Mouse (Mus musculus) stomach, embryonic 14.5 days (tissue): ENCODE measurements at regions not wholly inside any gene's neighbourhood (a gene's known extent, or its start where the extent isn't known, plus 50 kb on each side); places are given as distances from the start of the nearest gene placed in this dataset.

Source experiments
- ATAC-seq: fragments of 200-750 bp; cut with Nextera tagmentation; 2 replicates; pipeline ENCODE4 v1.8.0; 2017; ENCODE audit warnings: low read depth, moderate TSS enrichment; ENCODE audit not compliant: insufficient number of reproducible peaks, insufficient read depth, low FRiP score
- H3K27ac ChIP-seq: fragments of 300-500 bp; sonication (generic); 2 replicates; pipeline ENCODE4 v1.5.1; 2014; ENCODE audit warnings: mild to moderate bottlenecking, low read length, moderate library complexity, mixed read lengths
- H3K27me3 ChIP-seq: fragments of 300-500 bp; sonication (generic); 2 replicates; pipeline ENCODE4 v1.6.1; 2014; ENCODE audit warnings: low read length, control low read depth, mixed read lengths; ENCODE audit not compliant: control insufficient read depth, insufficient read depth
- H3K36me3 ChIP-seq: fragments of 300-500 bp; sonication (generic); 2 replicates; pipeline ENCODE4 v1.6.1; 2014; ENCODE audit warnings: mild to moderate bottlenecking, control low read depth, low read length, moderate library complexity, mixed read lengths; ENCODE audit not compliant: control insufficient read depth, insufficient read depth
- H3K4me1 ChIP-seq: fragments of 300-500 bp; sonication (generic); 2 replicates; pipeline ENCODE4 v1.6.1; 2014; ENCODE audit warnings: low read length, control low read depth, mixed read lengths; ENCODE audit not compliant: control insufficient read depth, insufficient read depth
- H3K4me2 ChIP-seq: fragments of 300-500 bp; sonication (generic); replicated peaks from 2 replicates; pipeline ENCODE4 v1.6.1; 2014; ENCODE audit warnings: low read depth, low read length, control low read depth
- H3K4me3 ChIP-seq: fragments of 300-500 bp; sonication (generic); 2 replicates; pipeline ENCODE4 v1.5.1; 2014; ENCODE audit warnings: low read depth, low read length, control low read depth
- H3K9ac ChIP-seq: fragments of 300-500 bp; sonication (generic); replicated peaks from 2 replicates; pipeline ENCODE4 v1.6.1; 2014; ENCODE audit warnings: low read depth, mild to moderate bottlenecking, control low read depth, low read length, moderate library complexity, mixed read lengths
- H3K9me3 ChIP-seq: fragments of 300-500 bp; sonication (generic); 2 replicates; pipeline ENCODE4 v1.6.1; 2016; ENCODE audit warnings: low read depth, low read length, control low read depth; ENCODE audit not compliant: control insufficient read depth
- WGBS: fragments of 180-500 bp; shearing (Covaris S2); extraction: QIAGEN DNeasy Blood & Tissue Kit; methylation state at CpG from one replicate; pipeline ENCODE4 v1.1.7; 2014; 5-methylcytosine and 5-hydroxymethylcytosine counted together

DNA sequence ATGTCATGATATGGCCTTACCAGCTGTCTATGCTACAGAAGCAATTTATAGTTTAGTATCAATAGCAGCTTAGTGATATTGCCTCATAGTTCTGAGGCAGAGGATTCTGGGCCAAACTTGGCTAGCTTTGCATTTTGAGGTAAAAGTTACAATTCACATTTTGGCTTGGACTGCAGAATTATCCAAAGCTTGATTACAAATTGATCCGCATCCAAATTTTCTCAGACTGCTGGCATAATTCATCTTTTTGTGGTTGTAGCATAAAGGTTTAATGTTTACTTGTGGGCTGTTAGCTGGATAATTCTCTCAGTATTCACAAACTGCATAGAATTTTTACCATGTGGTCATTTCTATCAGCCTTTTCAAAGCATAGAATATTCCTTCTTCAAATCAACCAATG lies 589.9 kb upstream of the Pdcd1 start:
- H3K9me3 ChIP-seq, result no peaks in the 10 kb centered on the region
- no peaks in the 10 kb centered on the region for H3K4me1 ChIP-seq
- no peak overlapping the region for H3K4me3 ChIP-seq
- no peak overlapping the region for H3K27ac ChIP-seq
- H3K36me3 ChIP-seq, result no peaks in the 10 kb centered on the region
- H3K27me3 ChIP-seq, result no peaks in the 10 kb centered on the region
- 86% methylated on average over 1 of the region's 1 CpGs for WGBS
- H3K9ac ChIP-seq, result no peak overlapping the region
- ATAC-seq, result no peak
- H3K4me2 ChIP-seq, result no peak overlapping the region

DNA sequence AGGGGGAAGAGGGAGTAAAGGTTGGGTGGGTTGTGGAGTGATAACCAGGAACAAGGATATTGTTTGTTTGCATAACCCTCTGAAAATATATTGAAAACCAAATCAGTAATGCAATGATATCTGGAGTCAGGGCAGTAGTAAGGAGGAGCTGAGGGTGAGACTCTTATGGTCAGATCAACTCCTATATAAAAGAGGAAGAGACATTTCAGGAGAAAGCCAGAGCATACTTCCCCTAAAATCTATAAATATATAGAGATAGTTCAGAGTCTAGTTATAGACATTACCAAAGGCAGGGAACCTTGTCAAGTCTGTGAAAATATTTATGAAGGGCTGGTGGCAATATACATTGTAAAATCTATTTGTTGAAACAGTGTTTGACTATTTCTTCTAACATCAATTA lies 605.9 kb upstream of the Pdcd1 start:
- no peaks in the 10 kb centered on the region for H3K36me3 ChIP-seq
- no peaks in the 10 kb centered on the region for H3K4me1 ChIP-seq
- H3K4me3 ChIP-seq, result no peak overlapping the region
- H3K9me3 ChIP-seq, result no peaks in the 10 kb centered on the region
- no peak overlapping the region for H3K4me2 ChIP-seq
- no peak for ATAC-seq
- no peak overlapping the region for H3K27ac ChIP-seq
- no peaks in the 10 kb centered on the region for H3K27me3 ChIP-seq
- no peak overlapping the region for H3K9ac ChIP-seq

GRCm38 (mm10) chr1:94671641-94672040 lies 619.3 kb upstream of the Pdcd1 start:
- Histone ChIP-seq H3K4me2 (no peak overlapping the region), H3K4me3 (no peak overlapping the region), H3K27me3 (no peaks in the 10 kb centered on the region), H3K36me3 (no peaks in the 10 kb centered on the region), H3K9me3 (no peaks in the 10 kb centered on the region), H3K27ac (no peak overlapping the region), H3K4me1 (no peaks in the 10 kb centered on the region), H3K9ac (no peak overlapping the region)
- no peak for ATAC-seq
- 65% methylated on average over 4 of the region's 4 CpGs for WGBS

DNA sequence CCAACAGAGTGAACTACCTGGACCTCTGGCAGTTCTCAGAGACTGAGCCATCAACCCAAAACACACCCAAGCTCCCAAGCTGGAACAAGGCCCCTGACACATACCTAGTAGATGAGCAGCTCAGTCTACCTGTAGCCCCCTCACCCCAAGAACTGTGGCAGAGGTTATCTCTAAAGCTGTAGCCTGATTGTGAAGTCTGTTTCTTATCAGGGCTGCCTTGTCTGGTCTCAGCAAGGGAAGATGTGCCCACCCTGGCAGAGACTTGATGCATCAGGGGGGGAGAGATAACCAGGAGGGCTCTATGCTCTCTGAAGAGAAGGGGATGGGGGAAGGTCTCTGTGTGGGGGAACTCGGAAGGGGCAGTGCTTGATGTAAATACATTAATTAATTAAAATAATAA lies 612.9 kb upstream of the Fam174a start:
- Histone ChIP-seq H3K9me3 (no peaks in the 10 kb centered on the region), H3K27ac (no peak overlapping the region), H3K4me3 (no peak overlapping the region), H3K27me3 (no peaks in the 10 kb centered on the region), H3K9ac (no peak overlapping the region), H3K4me2 (no peak overlapping the region), H3K36me3 (no peaks in the 10 kb centered on the region), H3K4me1 (no peaks in the 10 kb centered on the region)
- 76% methylated on average over 1 of the region's 1 CpGs for WGBS
- ATAC-seq, result no peak

DNA sequence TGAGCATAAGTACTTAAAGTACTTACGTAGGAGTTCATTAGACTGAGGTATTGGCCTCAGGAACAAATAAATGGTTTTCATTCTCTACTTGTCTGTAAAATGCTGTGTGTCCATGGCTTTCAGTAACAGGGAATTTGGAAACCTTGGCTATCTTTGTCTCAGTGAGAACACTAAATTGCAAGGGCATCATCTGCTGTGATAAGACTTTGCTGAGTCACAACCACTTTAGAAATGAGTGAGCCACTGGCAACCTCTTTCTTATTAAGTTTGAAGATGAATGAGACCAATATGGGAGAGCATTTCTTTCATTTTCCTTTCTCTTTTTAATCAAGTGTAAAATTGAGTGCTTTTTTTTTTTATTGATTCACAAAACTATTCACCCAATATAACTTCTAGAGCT lies 611.7 kb upstream of the Fam174a start:
- ATAC-seq, result no peak
- H3K27me3 ChIP-seq, result no peaks in the 10 kb centered on the region
- H3K36me3 ChIP-seq, result no peaks in the 10 kb centered on the region
- no peaks in the 10 kb centered on the region for H3K4me1 ChIP-seq
- H3K4me2 ChIP-seq, result no peak overlapping the region
- H3K9ac ChIP-seq, result no peak overlapping the region
- no peak overlapping the region for H3K4me3 ChIP-seq
- H3K27ac ChIP-seq, result no peak overlapping the region
- 88% methylated on average over 1 of the region's 1 CpGs for WGBS
- no peaks in the 10 kb centered on the region for H3K9me3 ChIP-seq

- no peaks in the 10 kb centered on the region for H3K9me3 ChIP-seq
- no peaks in the 10 kb centered on the region for H3K36me3 ChIP-seq
- H3K4me1 ChIP-seq, result no peaks in the 10 kb centered on the region
- no peak overlapping the region for H3K4me2 ChIP-seq
- no peak overlapping the region for H3K4me3 ChIP-seq
- no peak overlapping the region for H3K9ac ChIP-seq
- no peak overlapping the region for H3K27ac ChIP-seq
- no peaks in the 10 kb centered on the region for H3K27me3 ChIP-seq
- WGBS, result 68% methylated on average over 5 of the region's 5 CpGs
- ATAC-seq, result no peak
These were observed 600.6 kb upstream of the Fam174a start for GRCm38 (mm10) chr1:94712812-94713211.

- ATAC-seq, result no peak
- H3K4me3 ChIP-seq, result no peak overlapping the region
- no peaks in the 10 kb centered on the region for H3K36me3 ChIP-seq
- no peaks in the 10 kb centered on the region for H3K4me1 ChIP-seq
- H3K9me3 ChIP-seq, result no peaks in the 10 kb centered on the region
- H3K4me2 ChIP-seq, result no peak overlapping the region
- no peak overlapping the region for H3K27ac ChIP-seq
- H3K9ac ChIP-seq, result no peak overlapping the region
- H3K27me3 ChIP-seq, result no peaks in the 10 kb centered on the region
- 52% methylated on average over 2 of the region's 2 CpGs for WGBS
These were observed 595.7 kb upstream of the Fam174a start for GRCm38 (mm10) chr1:94717699-94718098.

GRCm38 (mm10) chr1:94753523-94753922 lies 559.9 kb upstream of the Fam174a start:
- 53% methylated on average over 1 of the region's 1 CpGs for WGBS

DNA sequence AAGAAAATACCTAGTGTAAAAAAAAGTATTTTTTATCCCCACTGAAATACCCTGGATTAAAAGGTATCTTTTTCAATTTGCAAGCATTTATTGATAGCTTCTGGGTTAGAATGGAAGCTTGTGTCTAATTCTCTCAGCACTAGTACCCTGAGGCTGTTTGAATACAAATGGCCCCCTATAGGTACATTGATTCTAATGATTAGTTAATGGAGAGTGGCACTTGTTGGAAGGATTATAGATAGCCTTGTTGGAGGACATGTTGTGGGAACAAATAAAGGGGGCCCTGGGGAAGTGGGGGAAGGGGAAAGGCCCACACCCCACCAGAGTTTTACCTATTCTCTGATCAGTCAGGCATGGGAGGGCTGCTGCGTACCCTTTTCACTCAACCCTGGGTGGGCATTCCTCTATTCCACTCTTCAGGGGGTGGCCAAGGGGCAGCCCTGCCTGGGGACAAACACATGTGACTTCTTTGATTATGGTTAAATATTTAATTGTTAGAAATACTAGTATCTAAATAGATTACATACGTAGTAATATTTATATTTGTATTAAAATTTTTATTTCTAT lies 524.3 kb upstream of the Fam174a start:
- no peaks in the 10 kb centered on the region for H3K27me3 ChIP-seq
- H3K36me3 ChIP-seq, result no peaks in the 10 kb centered on the region
- WGBS, result 84% methylated on average over 2 of the region's 2 CpGs

More at GRCm38 (mm10) chr1:94753523-94753922, 559.9 kb upstream of the Fam174a start:
- no peak overlapping the region for H3K27ac ChIP-seq
- no peak overlapping the region for H3K9ac ChIP-seq
- H3K36me3 ChIP-seq, result no peaks in the 10 kb centered on the region
- H3K9me3 ChIP-seq, result no peaks in the 10 kb centered on the region
- H3K4me3 ChIP-seq, result no peak overlapping the region
- no peaks in the 10 kb centered on the region for H3K4me1 ChIP-seq
- no peaks in the 10 kb centered on the region for H3K27me3 ChIP-seq
- no peak for ATAC-seq
- H3K4me2 ChIP-seq, result no peak overlapping the region

More for the DNA sequence above, 524.3 kb upstream of the Fam174a start:
- H3K4me3 ChIP-seq, result no peak overlapping the region
- no peak overlapping the region for H3K4me2 ChIP-seq
- H3K27ac ChIP-seq, result no peak overlapping the region
- no peak overlapping the region for H3K9ac ChIP-seq
- no peaks in the 10 kb centered on the region for H3K9me3 ChIP-seq
- no peaks in the 10 kb centered on the region for H3K4me1 ChIP-seq
- ATAC-seq, result no peak
